Mouse (Mus musculus) neural tube, embryonic 12.5 days (tissue): ENCODE measurements at regions not wholly inside any gene's neighbourhood (a gene's known extent, or its start where the extent isn't known, plus 50 kb on each side); places are given as distances from the start of the nearest gene placed in this dataset.

Experiments
- ATAC-seq: fragments of 200-750 bp; cut with Nextera tagmentation; 2 replicates; pipeline ENCODE4 v1.8.0; 2017; ENCODE audit warnings: low read depth, mild to moderate bottlenecking, moderate TSS enrichment, moderate library complexity; ENCODE audit not compliant: low FRiP score
- H3K27ac ChIP-seq: fragments of 300-500 bp; sonication (generic); 2 replicates; pipeline ENCODE4 v1.5.1; 2016
- H3K27me3 ChIP-seq: fragments of 300-500 bp; sonication (generic); replicated peaks from 2 replicates; pipeline ENCODE4 v1.6.1; 2016; ENCODE audit warnings: mild to moderate bottlenecking
- H3K36me3 ChIP-seq: fragments of 300-500 bp; sonication (generic); 2 replicates; pipeline ENCODE4 v1.6.1; 2016; ENCODE audit warnings: mild to moderate bottlenecking
- H3K4me1 ChIP-seq: fragments of 300-500 bp; sonication (generic); 2 replicates; pipeline ENCODE4 v1.6.1; 2016
- H3K4me2 ChIP-seq: fragments of 300-500 bp; sonication (generic); replicated peaks from 2 replicates; pipeline ENCODE4 v1.6.1; 2016; ENCODE audit warnings: mild to moderate bottlenecking
- H3K4me3 ChIP-seq: fragments of 300-500 bp; sonication (generic); 2 replicates; pipeline ENCODE4 v1.5.1; 2016
- H3K9ac ChIP-seq: fragments of 300-500 bp; sonication (generic); 2 replicates; pipeline ENCODE4 v1.6.1; 2016; ENCODE audit warnings: mild to moderate bottlenecking
- H3K9me3 ChIP-seq: fragments of 300-500 bp; sonication (generic); 2 replicates; pipeline ENCODE4 v1.6.1; 2016; ENCODE audit warnings: mild to moderate bottlenecking
- WGBS: fragments of 180-500 bp; shearing (Covaris S2); methylation state at CpG from one replicate; pipeline ENCODE4 v1.1.7; 2016; 5-methylcytosine and 5-hydroxymethylcytosine counted together

DNA sequence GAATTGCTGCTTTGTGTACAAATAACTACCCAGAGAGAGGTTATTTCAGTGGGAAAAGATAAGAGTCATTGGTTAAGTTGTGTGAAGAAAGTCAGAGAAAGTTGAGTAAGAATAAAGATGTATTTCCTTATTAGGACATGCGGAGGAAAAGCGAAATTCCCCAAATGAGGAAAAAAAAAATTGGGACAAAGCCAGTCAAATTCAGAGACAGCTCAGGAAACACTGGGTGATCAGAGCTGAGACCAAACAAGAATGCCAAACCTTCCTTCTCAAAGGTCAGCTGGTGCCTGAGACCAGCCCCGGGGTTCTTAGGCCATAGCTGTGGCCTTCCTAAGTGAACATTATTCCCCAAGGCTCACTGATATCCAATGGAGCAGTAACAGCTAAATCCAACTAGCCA is 345.2 kb upstream of the Thbs1 start:
- 87% methylated on average over 3 of the region's 3 CpGs for WGBS
- Histone ChIP-seq H3K9ac (no peak overlapping the region), H3K4me1 (no peaks in the 10 kb centered on the region), H3K4me2 (no peak overlapping the region), H3K27me3 (no peaks in the 10 kb centered on the region), H3K36me3 (no peaks in the 10 kb centered on the region), H3K9me3 (no peaks in the 10 kb centered on the region), H3K27ac (no peak overlapping the region), H3K4me3 (no peak overlapping the region)
- ATAC-seq = no peak

GRCm38 (mm10) chr2:117769402-117770114 is 342.1 kb upstream of the Thbs1 start:
- H3K27me3 ChIP-seq = no peaks in the 10 kb centered on the region
- no peaks in the 10 kb centered on the region for H3K36me3 ChIP-seq
- H3K4me1 ChIP-seq = no peaks in the 10 kb centered on the region
- 73% methylated on average over 7 of the region's 7 CpGs for WGBS
- no peak overlapping the region for H3K4me2 ChIP-seq
- no peak overlapping the region for H3K9ac ChIP-seq
- no peaks in the 10 kb centered on the region for H3K9me3 ChIP-seq
- H3K4me3 ChIP-seq = no peak overlapping the region
- no peak for ATAC-seq
- no peak overlapping the region for H3K27ac ChIP-seq

DNA sequence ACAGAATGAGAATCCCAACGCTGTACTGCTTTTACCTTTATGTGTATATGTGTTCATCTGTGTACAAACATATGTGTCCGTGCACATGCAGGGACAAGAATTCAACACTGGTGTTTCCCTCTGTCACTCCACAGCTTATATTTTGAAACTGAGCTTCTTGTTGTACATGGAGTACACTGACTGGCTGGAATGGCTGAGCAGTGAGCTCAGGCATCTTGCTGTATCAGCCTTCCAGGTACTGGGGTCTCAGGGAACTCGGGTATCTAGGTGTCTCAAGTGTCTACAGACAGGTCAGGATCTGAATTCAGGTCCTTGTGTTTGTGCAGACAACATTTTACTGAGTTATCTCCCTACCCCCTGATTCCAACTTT is 341.6 kb upstream of the Thbs1 start:
- Histone ChIP-seq H3K27ac (no peak overlapping the region), H3K9me3 (no peaks in the 10 kb centered on the region), H3K4me1 (no peaks in the 10 kb centered on the region), H3K9ac (no peak overlapping the region), H3K4me2 (no peak overlapping the region), H3K27me3 (no peaks in the 10 kb centered on the region), H3K4me3 (no peak overlapping the region), H3K36me3 (no peaks in the 10 kb centered on the region)
- ATAC-seq = no peak
- WGBS = 87% methylated on average over 3 of the region's 3 CpGs

DNA sequence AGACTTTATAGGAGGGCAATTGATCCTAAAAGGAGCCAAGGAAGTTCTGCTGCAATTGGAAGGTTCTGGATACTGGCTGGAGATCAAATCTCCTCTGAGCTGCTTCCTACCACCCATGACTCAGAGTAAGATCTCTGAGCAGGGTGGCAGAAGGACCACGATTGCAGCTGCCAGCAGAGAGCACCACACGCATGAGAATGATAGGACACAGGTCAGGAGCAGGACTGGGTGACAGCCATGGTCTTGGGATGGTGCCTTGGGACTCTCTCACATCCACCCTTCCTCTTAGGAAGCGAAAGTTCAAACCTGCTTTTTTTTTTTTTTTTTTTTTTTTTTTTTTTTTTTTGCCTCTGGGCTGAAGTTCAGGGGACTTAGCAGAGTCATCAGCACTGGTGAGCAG is 331.4 kb upstream of the Thbs1 start:
- Histone ChIP-seq H3K9ac (no peak overlapping the region), H3K27ac (no peak overlapping the region), H3K4me1 (no peaks in the 10 kb centered on the region), H3K27me3 (no peaks in the 10 kb centered on the region), H3K4me2 (no peak overlapping the region), H3K4me3 (no peak overlapping the region), H3K9me3 (no peaks in the 10 kb centered on the region), H3K36me3 (no peaks in the 10 kb centered on the region)
- no peak for ATAC-seq
- WGBS = 78% methylated on average over 3 of the region's 3 CpGs

DNA sequence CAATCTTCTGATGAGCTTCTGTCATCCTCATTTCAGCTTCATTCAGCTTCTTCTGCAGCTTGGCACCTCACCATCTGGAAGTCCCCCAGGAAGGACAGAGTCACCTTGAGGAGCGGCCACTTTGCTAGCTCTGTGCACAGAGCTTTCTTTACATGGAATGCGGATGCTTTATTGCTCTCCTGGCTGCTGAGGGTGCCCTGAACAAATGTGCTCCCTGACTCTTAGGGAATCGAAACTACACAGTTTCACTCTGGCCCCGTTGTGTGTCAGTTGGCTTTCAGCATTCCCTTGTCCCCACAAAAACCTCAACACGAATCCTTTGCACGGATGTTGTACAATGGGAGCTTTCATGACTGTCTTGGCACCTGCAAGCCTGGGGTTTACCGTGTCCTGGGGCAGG is 330.9 kb upstream of the Thbs1 start:
- Histone ChIP-seq H3K4me2 (no peak overlapping the region), H3K4me3 (no peak overlapping the region), H3K27ac (no peak overlapping the region), H3K4me1 (no peaks in the 10 kb centered on the region), H3K36me3 (no peaks in the 10 kb centered on the region), H3K9ac (no peak overlapping the region), H3K9me3 (no peaks in the 10 kb centered on the region), H3K27me3 (no peaks in the 10 kb centered on the region)
- no peak for ATAC-seq
- WGBS = 82% methylated on average over 7 of the region's 7 CpGs

- Histone ChIP-seq H3K9me3 (no peaks in the 10 kb centered on the region), H3K27me3 (no peaks in the 10 kb centered on the region), H3K4me1 (no peaks in the 10 kb centered on the region), H3K4me3 (no peak overlapping the region), H3K4me2 (no peak overlapping the region), H3K27ac (no peak overlapping the region), H3K9ac (no peak overlapping the region), H3K36me3 (no peaks in the 10 kb centered on the region)
- ATAC-seq = no peak
- 64% methylated on average over 1 of the region's 1 CpGs for WGBS
These were observed 324.4 kb upstream of the Thbs1 start for GRCm38 (mm10) chr2:117787321-117787720.

- Histone ChIP-seq H3K36me3 (no peaks in the 10 kb centered on the region), H3K9ac (no peak overlapping the region), H3K4me1 (no peaks in the 10 kb centered on the region), H3K4me2 (no peak overlapping the region), H3K27me3 (no peaks in the 10 kb centered on the region), H3K4me3 (no peak overlapping the region), H3K27ac (no peak overlapping the region), H3K9me3 (no peaks in the 10 kb centered on the region)
- no peak for ATAC-seq
- 78% methylated on average over 1 of the region's 1 CpGs for WGBS
These were observed 317.4 kb upstream of the Thbs1 start for GRCm38 (mm10) chr2:117794285-117794684.

GRCm38 (mm10) chr2:117801946-117802600 is 309.6 kb upstream of the Thbs1 start:
- ATAC-seq = no peak
- Histone ChIP-seq H3K36me3 (no peaks in the 10 kb centered on the region), H3K4me1 (no peaks in the 10 kb centered on the region), H3K27ac (no peak overlapping the region), H3K9me3 (no peaks in the 10 kb centered on the region), H3K4me2 (no peak overlapping the region), H3K4me3 (no peak overlapping the region), H3K27me3 (no peaks in the 10 kb centered on the region), H3K9ac (no peak overlapping the region)

- no peaks in the 10 kb centered on the region for H3K9me3 ChIP-seq
- H3K4me2 ChIP-seq = no peak overlapping the region
- H3K9ac ChIP-seq = no peak overlapping the region
- no peaks in the 10 kb centered on the region for H3K27me3 ChIP-seq
- H3K4me1 ChIP-seq = no peaks in the 10 kb centered on the region
- H3K4me3 ChIP-seq = no peak overlapping the region
- ATAC-seq = no peak
- H3K27ac ChIP-seq = no peak overlapping the region
- WGBS = 91% methylated on average over 2 of the region's 2 CpGs
- H3K36me3 ChIP-seq = no peaks in the 10 kb centered on the region
These were observed 309.0 kb upstream of the Thbs1 start for GRCm38 (mm10) chr2:117802686-117803085.

GRCm38 (mm10) chr2:117804686-117805085 is 307.0 kb upstream of the Thbs1 start:
- no peak for ATAC-seq
- H3K27me3 ChIP-seq = no peaks in the 10 kb centered on the region
- no peak overlapping the region for H3K4me3 ChIP-seq

GRCm38 (mm10) chr2:117807121-117807520 is 304.6 kb upstream of the Thbs1 start:
- H3K27ac ChIP-seq = no peak overlapping the region
- ATAC-seq = no peak

More at GRCm38 (mm10) chr2:117804686-117805085, 307.0 kb upstream of the Thbs1 start:
- Histone ChIP-seq H3K27ac (no peak overlapping the region), H3K4me1 (no peaks in the 10 kb centered on the region), H3K9me3 (no peaks in the 10 kb centered on the region), H3K36me3 (no peaks in the 10 kb centered on the region), H3K9ac (no peak overlapping the region), H3K4me2 (no peak overlapping the region)

DNA sequence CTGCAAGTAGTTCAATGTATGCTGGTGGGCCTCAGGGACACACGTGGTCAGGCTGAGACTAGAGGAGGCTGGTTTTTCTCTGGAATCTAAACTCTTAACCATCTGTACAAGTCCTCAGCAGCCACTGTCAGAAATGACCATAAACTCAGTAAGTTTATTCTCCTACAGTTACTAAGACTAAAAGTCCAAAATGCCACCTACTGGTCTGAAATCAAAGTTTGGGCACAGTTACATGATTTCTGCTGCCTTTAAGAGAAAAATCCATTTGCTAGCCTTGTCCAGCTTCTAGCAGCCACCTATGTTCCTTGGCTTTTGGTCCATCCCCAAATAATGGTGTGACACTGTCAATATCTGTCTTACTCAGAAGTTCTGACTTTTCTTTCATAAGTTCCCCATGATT is 300.2 kb upstream of the Thbs1 start:
- Histone ChIP-seq H3K27me3 (no peaks in the 10 kb centered on the region), H3K9ac (no peak overlapping the region), H3K9me3 (no peaks in the 10 kb centered on the region), H3K4me3 (no peak overlapping the region), H3K4me2 (no peak overlapping the region), H3K4me1 (no peaks in the 10 kb centered on the region), H3K27ac (no peak overlapping the region), H3K36me3 (no peaks in the 10 kb centered on the region)
- no peak for ATAC-seq
- WGBS = 58% methylated on average over 1 of the region's 1 CpGs

More at GRCm38 (mm10) chr2:117807121-117807520, 304.6 kb upstream of the Thbs1 start:
- H3K9ac ChIP-seq = no peak overlapping the region
- H3K4me1 ChIP-seq = no peaks in the 10 kb centered on the region
- no peaks in the 10 kb centered on the region for H3K27me3 ChIP-seq
- H3K4me2 ChIP-seq = no peak overlapping the region
- 94% methylated on average over 3 of the region's 3 CpGs for WGBS
- no peaks in the 10 kb centered on the region for H3K36me3 ChIP-seq
- H3K9me3 ChIP-seq = no peaks in the 10 kb centered on the region
- no peak overlapping the region for H3K4me3 ChIP-seq

GRCm38 (mm10) chr2:117811931-117812330 is 299.7 kb upstream of the Thbs1 start:
- no peak overlapping the region for H3K4me2 ChIP-seq
- WGBS = 89% methylated on average over 2 of the region's 2 CpGs
- no peaks in the 10 kb centered on the region for H3K27me3 ChIP-seq
- H3K9me3 ChIP-seq = no peaks in the 10 kb centered on the region
- H3K27ac ChIP-seq = no peak overlapping the region
- no peaks in the 10 kb centered on the region for H3K36me3 ChIP-seq
- H3K9ac ChIP-seq = no peak overlapping the region
- no peak for ATAC-seq
- H3K4me1 ChIP-seq = no peaks in the 10 kb centered on the region
- H3K4me3 ChIP-seq = no peak overlapping the region
